Mouse (Mus musculus): ENCODE measurements around the gene Serpina3g. TPM values are rescaled to one million over a fixed set of nuclear protein-coding genes. Genes with fewer than 3 reads are reported as not detected.
"Not testable (repeated sequence)": the region's sequence is repeated elsewhere in the genome, so short reads cannot be mapped to it uniquely, and the experiment has no call there.

Serpina3g gene
- polyA plus RNA-seq, 1 experiment from 2014 or later: 6.1 TPM

DNA sequence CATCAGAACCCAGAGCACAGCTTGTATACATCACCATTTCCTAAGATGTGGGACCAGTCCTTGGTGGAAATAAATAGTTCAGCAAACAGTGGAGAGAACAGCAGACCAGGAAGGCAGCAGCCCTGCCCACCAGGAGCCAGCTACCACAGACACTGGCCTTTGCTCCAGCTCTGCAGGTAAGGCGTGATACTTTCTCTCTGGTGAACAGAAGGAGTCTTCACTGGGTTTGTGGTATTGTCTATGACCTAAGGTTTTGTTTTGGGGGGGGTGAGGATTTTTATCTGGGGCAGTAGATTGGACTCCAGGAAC lies 21.6 kb upstream of the Serpina3g start, which contains the start of gene Serpina3f:
Serpina3f (plus strand) TSS at position 100 of the 309 bp plus-strand sequence.
- WGBS: 50% methylated on average over 1 of the region's 1 CpGs
- no peak within 1 kb of the TSS for H3K4me3 ChIP-seq (ENCODE audit: low read depth, low read length)
- TF ChIP-seq CTCF (IDR thresholded peaks at IDR 0.05; ENCODE audit: low read depth): no peak
- no peak within 1 kb of the TSS for H3K9ac ChIP-seq (ENCODE audit: low read depth, low read length)
- H3K36me3 ChIP-seq (ENCODE audit: control insufficient read depth, insufficient read depth): no peaks in the 10 kb centered on the region
- no peak within 1 kb of the TSS for H3K4me2 ChIP-seq (replicated peaks; ENCODE audit: low read depth)
- H3K27ac ChIP-seq (ENCODE audit: low read depth, low read length): no peak within 1 kb of the TSS
- H3K9me3 ChIP-seq (ENCODE audit: control insufficient read depth): no peaks in the 10 kb centered on the region
- ATAC-seq: no peak
- H3K27me3 ChIP-seq (replicated peaks; ENCODE audit: control insufficient read depth, insufficient read depth, low read length): no peaks in the 10 kb centered on the region
- H3K4me1 ChIP-seq (replicated peaks; ENCODE audit: control insufficient read depth, insufficient read depth, low read length): no peaks in the 10 kb centered on the region

- no peaks in the 10 kb centered on the region for H3K4me1 ChIP-seq (replicated peaks; ENCODE audit: control insufficient read depth, insufficient read depth, low read length)
- no peak overlapping the region for H3K27ac ChIP-seq (ENCODE audit: low read depth, low read length)
- no peaks in the 10 kb centered on the region for H3K9me3 ChIP-seq (ENCODE audit: control insufficient read depth)
- H3K36me3 ChIP-seq (ENCODE audit: control insufficient read depth, insufficient read depth): no peaks in the 10 kb centered on the region
- no peaks in the 10 kb centered on the region for H3K27me3 ChIP-seq (replicated peaks; ENCODE audit: control insufficient read depth, insufficient read depth, low read length)
- TF ChIP-seq CTCF (IDR thresholded peaks at IDR 0.05; ENCODE audit: low read depth): no peak
- no peak overlapping the region for H3K9ac ChIP-seq (ENCODE audit: low read depth, low read length)
- no peak overlapping the region for H3K4me2 ChIP-seq (replicated peaks; ENCODE audit: low read depth)
- WGBS: 52% methylated on average over 1 of the region's 1 CpGs
- no peak overlapping the region for H3K4me3 ChIP-seq (ENCODE audit: low read depth, low read length)
- ATAC-seq: no peak
These were observed 20.8 kb upstream of the Serpina3g start for GRCm38 (mm10) chr12:104215249-104215648.

DNA sequence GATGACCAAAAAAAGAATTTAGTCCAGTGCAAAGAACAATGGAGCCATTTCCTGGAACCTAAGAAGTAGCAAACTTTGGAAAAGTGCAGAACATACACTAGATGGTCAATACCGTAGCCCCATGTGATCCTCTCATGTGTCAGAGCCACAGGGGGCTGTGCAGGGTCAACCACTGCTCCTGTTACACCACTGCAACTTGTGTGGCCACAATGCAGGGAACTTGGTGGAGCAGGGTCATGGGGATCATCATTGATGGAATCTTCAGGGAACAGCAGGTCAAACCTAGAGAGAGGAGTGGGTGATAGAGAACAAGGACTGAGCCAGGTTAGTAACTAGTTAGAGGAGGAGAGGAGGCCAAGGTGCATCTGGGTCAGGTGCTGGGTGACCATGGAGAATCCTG lies 14.4 kb upstream of the Serpina3g start:
- ATAC-seq: no peak
- Histone ChIP-seq H3K9me3 (ENCODE audit: control insufficient read depth) (no peaks in the 10 kb centered on the region), H3K27ac (ENCODE audit: low read depth, low read length) (no peak overlapping the region), H3K27me3 (replicated peaks; ENCODE audit: control insufficient read depth, insufficient read depth, low read length) (no peaks in the 10 kb centered on the region), H3K9ac (ENCODE audit: low read depth, low read length) (no peak overlapping the region), H3K36me3 (ENCODE audit: control insufficient read depth, insufficient read depth) (no peaks in the 10 kb centered on the region), H3K4me3 (ENCODE audit: low read depth, low read length) (no peak overlapping the region), H3K4me2 (replicated peaks; ENCODE audit: low read depth) (no peak overlapping the region), H3K4me1 (replicated peaks; ENCODE audit: control insufficient read depth, insufficient read depth, low read length) (no peaks in the 10 kb centered on the region)
- WGBS: 64% methylated on average over 1 of the region's 1 CpGs
- TF ChIP-seq CTCF (IDR thresholded peaks at IDR 0.05; ENCODE audit: low read depth): no peak

- no peak for TF ChIP-seq CTCF (IDR thresholded peaks at IDR 0.05; ENCODE audit: low read depth)
- Histone ChIP-seq H3K4me2 (replicated peaks; ENCODE audit: low read depth) (no peak overlapping the region), H3K4me3 (ENCODE audit: low read depth, low read length) (no peak overlapping the region), H3K9me3 (ENCODE audit: control insufficient read depth) (no peaks in the 10 kb centered on the region), H3K4me1 (replicated peaks; ENCODE audit: control insufficient read depth, insufficient read depth, low read length) (no peaks in the 10 kb centered on the region), H3K36me3 (ENCODE audit: control insufficient read depth, insufficient read depth) (no peaks in the 10 kb centered on the region), H3K27ac (ENCODE audit: low read depth, low read length) (no peak overlapping the region), H3K9ac (ENCODE audit: low read depth, low read length) (no peak overlapping the region), H3K27me3 (replicated peaks; ENCODE audit: control insufficient read depth, insufficient read depth, low read length) (no peaks in the 10 kb centered on the region)
- whole genome bisulfite sequencing: 60% methylated on average over 1 of the region's 1 CpGs
- no peak for ATAC-seq
These were observed 12.4 kb upstream of the Serpina3g start for GRCm38 (mm10) chr12:104223690-104224089.

DNA sequence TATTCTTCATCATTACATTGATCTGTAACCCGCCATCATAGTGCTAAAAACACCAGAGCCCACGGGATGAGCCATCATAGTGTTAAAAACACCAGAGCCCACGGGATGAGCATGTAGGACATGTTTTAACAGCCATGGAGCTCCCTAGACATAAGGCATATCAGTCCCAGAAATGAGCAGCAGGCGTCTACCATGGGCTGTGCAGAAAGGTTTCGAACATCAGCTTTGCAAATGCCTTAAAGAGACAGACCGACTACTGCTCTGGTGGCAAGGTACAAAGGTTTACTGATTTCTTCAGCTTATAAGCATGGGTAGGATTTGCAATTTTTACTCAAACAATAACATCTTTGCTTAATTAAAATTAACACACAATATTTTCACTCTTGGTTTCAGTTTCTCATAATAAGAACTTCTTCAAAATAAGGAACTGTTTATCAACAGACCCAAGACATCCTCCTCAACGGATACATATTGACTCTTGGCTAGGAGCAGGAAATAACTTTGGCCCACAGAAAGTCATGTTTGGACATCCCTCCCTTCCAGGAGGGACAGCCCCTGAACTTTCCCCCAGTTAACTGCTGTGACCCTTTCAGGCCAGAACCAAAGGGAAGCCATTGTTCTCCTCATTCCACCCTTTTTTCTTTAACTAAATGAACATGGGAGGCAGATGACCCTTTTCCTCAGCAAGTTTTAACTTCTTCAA lies 11.3 kb upstream of the Serpina3g start:
- Histone ChIP-seq H3K4me1 (replicated peaks; ENCODE audit: control insufficient read depth, insufficient read depth, low read length) (no peaks in the 10 kb centered on the region), H3K9ac (ENCODE audit: low read depth, low read length) (no peak overlapping the region), H3K9me3 (ENCODE audit: control insufficient read depth) (no peaks in the 10 kb centered on the region), H3K36me3 (ENCODE audit: control insufficient read depth, insufficient read depth) (no peaks in the 10 kb centered on the region), H3K27me3 (replicated peaks; ENCODE audit: control insufficient read depth, insufficient read depth, low read length) (no peaks in the 10 kb centered on the region), H3K27ac (ENCODE audit: low read depth, low read length) (no peak overlapping the region), H3K4me3 (ENCODE audit: low read depth, low read length) (no peak overlapping the region), H3K4me2 (replicated peaks; ENCODE audit: low read depth) (no peak overlapping the region)
- whole genome bisulfite sequencing: 65% methylated on average over 7 of the region's 7 CpGs
- no peak for TF ChIP-seq CTCF (IDR thresholded peaks at IDR 0.05; ENCODE audit: low read depth)
- no peak for ATAC-seq

DNA sequence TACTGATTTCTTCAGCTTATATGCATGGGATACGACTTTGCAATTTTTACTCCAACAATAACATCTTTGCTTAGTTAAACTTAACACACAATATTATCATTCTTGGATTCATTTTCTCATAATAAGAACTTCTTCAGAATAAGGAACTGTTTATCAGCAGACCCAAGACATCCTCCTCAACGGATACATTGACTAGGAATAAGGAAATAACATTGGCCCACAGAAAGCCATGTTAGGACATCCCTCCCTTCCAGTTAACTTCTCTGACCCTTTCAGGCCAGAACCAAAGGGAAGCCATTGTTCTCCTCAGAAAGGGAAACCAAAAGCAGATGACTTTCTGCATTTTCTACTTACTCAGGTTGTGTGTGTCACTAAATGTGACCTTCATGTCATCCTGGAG lies 5.3 kb upstream of the Serpina3g start:
- WGBS: 69% methylated on average over 2 of the region's 2 CpGs
- H3K4me3 ChIP-seq (ENCODE audit: low read depth, low read length): no peak overlapping the region
- H3K27me3 ChIP-seq (replicated peaks; ENCODE audit: control insufficient read depth, insufficient read depth, low read length): no peaks in the 10 kb centered on the region
- H3K27ac ChIP-seq (ENCODE audit: low read depth, low read length): no peak overlapping the region
- TF ChIP-seq CTCF (IDR thresholded peaks at IDR 0.05; ENCODE audit: low read depth): no peak
- no peaks in the 10 kb centered on the region for H3K9me3 ChIP-seq (ENCODE audit: control insufficient read depth)
- no peak for ATAC-seq
- H3K4me2 ChIP-seq (replicated peaks; ENCODE audit: low read depth): no peak overlapping the region
- H3K4me1 ChIP-seq (replicated peaks; ENCODE audit: control insufficient read depth, insufficient read depth, low read length): no peaks in the 10 kb centered on the region
- no peak overlapping the region for H3K9ac ChIP-seq (ENCODE audit: low read depth, low read length)
- no peaks in the 10 kb centered on the region for H3K36me3 ChIP-seq (ENCODE audit: control insufficient read depth, insufficient read depth)

- ATAC-seq; H3K27ac ChIP-seq (ENCODE audit: low read depth, low read length); H3K36me3 ChIP-seq (ENCODE audit: control insufficient read depth, insufficient read depth); H3K4me1 ChIP-seq (replicated peaks; ENCODE audit: control insufficient read depth, insufficient read depth, low read length); H3K9ac ChIP-seq (ENCODE audit: low read depth, low read length); H3K9me3 ChIP-seq (ENCODE audit: control insufficient read depth); H3K27me3 ChIP-seq (replicated peaks; ENCODE audit: control insufficient read depth, insufficient read depth, low read length); H3K4me2 ChIP-seq (replicated peaks; ENCODE audit: low read depth); H3K4me3 ChIP-seq (ENCODE audit: low read depth, low read length): not testable (repeated sequence)
- WGBS: 91% methylated on average over 1 of the region's 1 CpGs
These were observed 2.0 kb downstream of the Serpina3g start for GRCm38 (mm10) chr12:104238048-104238447.
